Mouse (Mus musculus) mouse embryonic stem cell (cell line): Measurements from ENCODE around the gene Cd9.

Source experiments
- in situ Hi-C, 2 experiments: fragments of 300-500 bp; cut with MboI; formaldehyde crosslinking; loops; 1 replicate in 1 of 2; 3 replicates in 1 of 2; pipeline ENCODE4 v1.14.3; 2019 to 2020; ENCODE audit warnings: low sequenced_read_pairs in 2 of 2, low pct_unique_long_range_greater_than_20kb in 1 of 2, mixed read lengths in 1 of 2; ENCODE audit not compliant: unreplicated experiment in 1 of 2

The Cd9 gene

GRCm38 (mm10) chr6:125480396-125481361 lies 13.9 kb downstream of the Cd9 start:
- in situ Hi-C loops = no loop called here

DNA sequence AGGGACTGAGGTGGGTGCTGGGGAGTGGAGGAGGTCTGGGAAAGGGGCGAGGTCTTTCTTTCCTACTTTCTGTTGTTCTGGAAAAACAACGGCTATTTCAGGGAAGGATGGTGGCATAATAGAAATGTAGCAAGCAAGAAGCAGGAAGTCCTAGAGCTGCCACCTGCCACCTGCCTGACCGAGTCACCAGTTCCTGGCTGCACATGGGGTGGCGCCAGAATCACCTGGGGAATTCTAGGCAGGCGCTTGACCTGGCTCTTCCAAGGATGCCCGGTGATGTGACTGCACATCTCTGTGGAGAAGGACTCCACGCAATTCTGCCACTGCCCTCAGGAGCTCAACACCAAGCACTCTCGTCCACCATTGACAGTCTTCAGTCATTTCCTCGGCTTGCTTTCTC lies 15.2 kb downstream of the Cd9 start:
- in situ Hi-C loops = no loop called here

DNA sequence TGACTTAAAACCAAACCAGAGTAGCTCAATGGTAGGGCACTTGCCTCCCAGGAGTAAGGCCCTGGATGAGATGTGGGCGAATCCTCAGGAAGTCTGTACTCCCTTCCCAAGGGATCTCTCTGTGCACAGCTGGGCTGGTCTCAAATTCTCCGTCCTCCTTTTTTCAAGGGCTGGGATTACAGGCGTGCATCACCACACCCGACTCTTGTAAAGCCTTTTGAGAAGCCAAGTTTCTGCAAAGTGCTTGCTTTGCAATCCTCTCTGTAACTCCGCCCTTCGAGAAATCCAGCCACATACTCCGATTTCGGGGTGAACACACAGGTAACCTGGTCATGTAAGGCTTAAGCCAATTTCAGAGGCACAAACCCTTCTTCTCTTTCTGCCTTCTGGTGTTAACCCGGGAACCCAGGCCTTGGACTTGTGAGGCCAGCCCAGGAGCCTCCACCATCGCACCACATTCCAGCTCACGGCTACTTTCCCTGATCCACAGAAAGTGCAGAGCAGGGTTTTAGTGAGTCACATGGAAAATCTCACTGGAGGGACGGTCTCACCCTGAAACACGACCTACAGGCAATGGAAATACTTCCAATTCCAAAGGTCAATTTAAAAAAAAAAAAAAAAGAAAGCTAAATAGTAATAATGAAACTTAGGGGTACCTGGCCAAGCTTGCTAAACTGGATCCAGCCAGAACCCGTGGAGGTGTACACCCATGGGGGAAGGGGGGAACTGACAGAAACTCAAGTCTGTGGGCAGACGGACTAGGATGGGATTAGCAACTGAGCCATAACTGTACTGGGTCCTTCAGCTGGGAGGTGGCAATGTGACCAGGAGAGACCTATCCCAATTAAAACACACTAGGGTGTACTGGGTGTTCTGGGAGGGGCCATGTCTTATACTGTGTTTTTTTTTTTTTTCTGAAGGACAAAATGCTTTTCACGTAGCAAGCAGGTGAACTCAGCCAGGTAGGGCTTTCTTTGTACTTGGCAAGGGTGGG lies 16.2 kb downstream of the Cd9 start:
- in situ Hi-C loops = no loop called here

DNA sequence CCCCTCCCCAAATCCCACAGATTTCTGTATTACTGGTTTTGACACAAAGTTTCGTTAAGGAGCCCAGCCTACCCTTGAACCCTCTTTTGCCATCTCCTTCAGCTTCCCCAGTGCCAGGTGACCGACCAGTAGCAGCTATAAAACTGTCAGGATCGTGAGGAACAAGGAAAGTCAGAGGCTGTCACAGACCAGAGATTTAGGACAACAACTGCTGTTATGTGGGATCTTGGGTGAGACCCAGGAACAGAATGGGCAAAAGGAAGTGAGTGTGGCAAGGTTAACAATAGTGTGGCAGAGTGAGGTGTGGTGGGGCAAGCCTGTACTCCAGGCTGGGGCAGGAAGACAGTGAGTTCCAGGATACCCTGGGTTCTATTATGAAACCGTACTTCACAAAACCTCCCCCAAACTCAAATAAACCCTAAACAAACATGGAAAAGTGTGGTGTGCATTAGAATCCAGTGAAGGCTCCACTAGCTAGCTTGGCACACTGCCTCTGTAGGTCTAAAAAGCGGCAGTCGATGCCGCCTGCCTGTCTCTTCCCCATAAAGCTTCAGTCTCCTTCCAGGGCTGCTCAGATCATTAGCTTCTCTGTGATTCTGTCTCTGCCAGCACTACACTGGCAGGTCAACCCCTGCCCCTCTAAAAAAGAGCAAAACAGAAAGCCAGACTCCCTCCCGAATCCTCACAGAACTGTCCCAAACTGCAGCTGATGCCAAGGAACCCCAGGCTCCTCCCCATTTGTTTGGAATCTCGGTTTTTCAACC lies 17.6 kb downstream of the Cd9 start:
- in situ Hi-C loops = no loop called here

DNA sequence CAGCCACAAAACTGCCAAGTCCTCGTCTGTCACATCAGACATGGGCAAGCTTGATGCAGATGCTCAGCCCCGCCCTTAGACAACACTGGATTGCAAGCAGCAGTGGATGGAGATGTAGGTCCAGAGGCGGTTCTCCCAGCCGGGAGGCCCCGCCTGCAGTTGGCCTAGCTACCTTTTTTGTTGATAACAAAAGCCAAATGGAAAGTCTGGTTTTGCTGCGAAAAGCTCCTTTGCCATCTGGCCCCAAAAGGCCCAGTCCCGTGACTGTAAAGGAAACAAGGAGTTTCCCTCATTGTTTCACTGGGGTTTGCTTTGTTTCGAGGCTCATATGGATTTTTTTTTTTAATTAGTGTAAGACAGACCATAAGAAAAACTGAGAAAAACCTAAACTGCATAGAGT lies 18.5 kb downstream of the Cd9 start:
- in situ Hi-C loops = no loop called here

GRCm38 (mm10) chr6:125475184-125475583 lies 19.4 kb downstream of the Cd9 start:
- in situ Hi-C loops = no loop called here

GRCm38 (mm10) chr6:125473939-125474338 lies 20.7 kb downstream of the Cd9 start:
- in situ Hi-C loops = no loop called here

GRCm38 (mm10) chr6:125473321-125473721 lies 21.3 kb downstream of the Cd9 start:
- in situ Hi-C loops = no loop called here

GRCm38 (mm10) chr6:125471921-125472320 lies 22.7 kb downstream of the Cd9 start:
- in situ Hi-C loops = no loop called here

GRCm38 (mm10) chr6:125471326-125471725 lies 23.3 kb downstream of the Cd9 start:
- in situ Hi-C loops = no loop called here

DNA sequence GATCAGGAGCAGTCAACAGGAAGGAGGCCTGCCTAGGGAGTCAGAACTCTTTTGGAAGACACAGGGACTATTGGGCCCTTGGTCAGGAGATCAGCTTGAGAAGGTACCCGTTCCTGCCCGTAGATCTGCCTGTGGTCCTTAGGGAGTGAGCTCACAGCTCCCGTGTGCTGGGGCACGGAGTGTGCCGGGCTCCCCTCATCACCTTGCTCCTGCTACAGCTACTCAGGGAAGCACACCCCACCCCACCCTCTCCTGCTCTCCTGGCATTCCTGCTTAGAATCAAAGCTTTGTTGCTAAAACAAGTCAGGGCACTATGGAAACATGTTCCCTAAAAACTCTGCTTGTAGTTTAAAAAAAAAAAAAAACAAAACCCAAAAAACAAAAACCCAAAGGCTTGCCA lies 24.0 kb downstream of the Cd9 start:
- in situ Hi-C loops = no loop called here

- in situ Hi-C loops = no loop called here
Observed at GRCm38 (mm10) chr6:125469222-125469621, 25.4 kb downstream of the Cd9 start.

- in situ Hi-C loops = no loop called here
Observed at GRCm38 (mm10) chr6:125468179-125468960, 26.2 kb downstream of the Cd9 start.

DNA sequence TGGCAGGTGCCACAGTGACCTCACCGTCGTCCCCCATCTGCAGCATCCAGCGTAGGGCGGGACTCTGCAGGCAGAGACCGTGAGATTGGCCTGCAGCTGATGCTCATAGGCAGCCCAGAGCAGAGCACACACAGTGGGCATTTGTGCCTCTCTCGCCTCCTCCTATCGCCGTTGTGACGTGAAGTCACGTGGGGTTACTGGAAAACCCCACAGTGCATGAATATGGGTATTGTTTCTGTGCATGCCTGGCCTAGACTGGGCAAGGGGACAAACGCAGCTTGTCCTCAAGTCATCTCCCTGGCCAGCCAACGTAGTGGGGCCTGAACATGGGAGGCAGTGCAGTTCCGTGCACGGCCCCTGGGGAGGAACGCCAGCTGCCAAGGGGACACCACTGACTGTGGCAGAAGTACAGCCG lies 27.3 kb downstream of the Cd9 start:
- in situ Hi-C loops = no loop called here

- in situ Hi-C loops = no loop called here
Observed at GRCm38 (mm10) chr6:125462312-125462711, 32.3 kb downstream of the Cd9 start.

DNA sequence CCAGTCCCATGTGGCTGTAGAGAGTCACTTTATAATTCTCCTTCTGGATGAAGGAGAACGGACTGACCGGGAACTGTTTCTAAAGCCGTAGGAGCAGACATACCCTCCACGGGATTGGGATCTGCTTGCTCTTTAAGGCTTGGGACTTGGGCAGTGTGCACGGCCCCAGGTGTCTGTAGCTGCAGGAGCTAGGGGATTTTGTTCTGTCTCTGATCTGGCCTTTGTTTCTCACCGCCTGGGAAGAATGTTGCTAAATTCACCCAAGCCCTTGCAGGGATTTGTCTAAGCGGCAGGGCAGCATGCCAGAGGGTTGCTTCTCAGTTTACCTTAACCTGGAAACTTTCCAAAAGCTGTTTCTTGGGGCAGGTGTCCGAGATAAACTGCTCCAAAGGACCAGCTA lies 32.8 kb downstream of the Cd9 start:
- in situ Hi-C loops = no loop called here

DNA sequence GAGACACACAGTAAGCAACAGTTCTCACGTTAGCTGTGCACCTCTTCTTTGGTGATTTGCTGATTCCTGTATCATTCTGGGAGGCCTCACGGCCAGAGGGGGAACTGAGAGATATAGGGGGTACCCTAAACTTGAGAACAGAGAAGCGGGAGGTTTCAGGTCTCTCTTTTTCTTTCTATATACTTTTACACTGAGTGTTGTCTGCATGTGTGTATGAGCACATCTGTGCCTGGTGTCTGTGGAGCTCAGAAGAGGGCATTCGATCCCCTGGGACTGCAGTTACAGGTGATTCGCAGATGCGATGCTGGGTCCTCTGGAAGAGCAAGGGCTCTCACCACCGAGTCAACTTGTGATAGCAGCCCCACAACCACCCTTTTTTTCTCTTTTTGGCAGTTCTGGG lies 33.3 kb downstream of the Cd9 start:
- in situ Hi-C loops = no loop called here

GRCm38 (mm10) chr6:125460589-125460988 lies 34.0 kb downstream of the Cd9 start:
- in situ Hi-C loops = no loop called here
